Mouse (Mus musculus) forebrain, postnatal 0 days (tissue): ENCODE data around the gene Hist1h1c. TPM values are rescaled to one million over a fixed set of nuclear protein-coding genes. Genes with fewer than 3 reads are reported as not detected.
"Not testable (repeated sequence)": the region's sequence is repeated elsewhere in the genome, so short reads cannot be mapped to it uniquely, and the experiment has no call there.

Experiments used
- ATAC-seq: fragments of 200-750 bp; cut with Nextera tagmentation; 2 replicates; pipeline ENCODE4 v1.8.0; 2017; ENCODE audit warnings: mild to moderate bottlenecking, moderate library complexity
- DNase-seq: peaks from one replicate; pipeline ENCODE4 v3.0.0-alpha.2; 2015
- H3K27ac ChIP-seq: fragments of 300-500 bp; sonication (generic); 2 replicates; pipeline ENCODE4 v1.5.1; 2014; ENCODE audit warnings: low read depth, mild to moderate bottlenecking, antibody characterized with exemption, low read length, moderate library complexity, mixed read lengths
- H3K27me3 ChIP-seq: fragments of 300-500 bp; sonication (generic); 2 replicates; pipeline ENCODE4 v1.6.1; 2014; ENCODE audit warnings: mild to moderate bottlenecking, low read length, mixed read lengths; ENCODE audit not compliant: insufficient read depth
- H3K36me3 ChIP-seq: fragments of 300-500 bp; sonication (generic); 2 replicates; pipeline ENCODE4 v1.6.1; 2014; ENCODE audit warnings: mild to moderate bottlenecking, moderate library complexity; ENCODE audit not compliant: insufficient read depth
- H3K4me1 ChIP-seq: fragments of 300-500 bp; sonication (generic); 2 replicates; pipeline ENCODE4 v1.6.1; 2014; ENCODE audit warnings: antibody characterized with exemption; ENCODE audit not compliant: insufficient read depth
- H3K4me2 ChIP-seq: fragments of 300-500 bp; sonication (generic); 2 replicates; pipeline ENCODE4 v1.6.1; 2014; ENCODE audit warnings: low read depth, mild to moderate bottlenecking, moderate library complexity
- H3K4me3 ChIP-seq: fragments of 300-500 bp; sonication (generic); 2 replicates; pipeline ENCODE4 v1.5.1; 2014; ENCODE audit warnings: low read depth, low read length, mixed read lengths
- H3K9ac ChIP-seq: fragments of 300-500 bp; sonication (generic); 2 replicates; pipeline ENCODE4 v1.6.1; 2014; ENCODE audit warnings: mild to moderate bottlenecking
- H3K9me3 ChIP-seq: fragments of 300-500 bp; sonication (generic); 2 replicates; pipeline ENCODE4 v1.6.1; 2016; ENCODE audit warnings: low read length
- CTCF ChIP-seq: sonication (generic); IDR thresholded peaks from 2 replicates; pipeline ENCODE4 v1.5.1; 2016; ENCODE audit warnings: antibody characterized with exemption, control low read depth, low read depth
- WGBS: fragments of 180-500 bp; shearing (Covaris S2); extraction: QIAGEN DNeasy Blood & Tissue Kit; methylation state at CpG from one replicate; pipeline ENCODE4 v1.1.7; 2014; 5-methylcytosine and 5-hydroxymethylcytosine counted together
- polyA plus RNA-seq: library from polyadenylated mRNA; unstranded; fragments of >200 nt; fragmentation: Nextera tagmentation; extraction: Ambion mirVana; gene quantifications from 2 replicates; pipeline ENCODE4 v1.2.1, GENCODE M21; 2015
- total RNA-seq: library from RNA; depleted of rRNA; stranded (reverse); fragments of >200 nt; gene quantifications from 2 replicates; pipeline ENCODE4 v1.2.3, GENCODE M21; 2014

The Hist1h1c gene
- total and polyA plus RNA-seq, 2 experiments from 2014 or later, result 24.0 to 475 TPM

GRCm38 (mm10) chr13:23716261-23717042 lies 22.2 kb upstream of the Hist1h1c start:
- TF ChIP-seq CTCF, result no peak
- WGBS, result 89% methylated on average over 5 of the region's 5 CpGs

GRCm38 (mm10) chr13:23717176-23717575 lies 21.4 kb upstream of the Hist1h1c start:
- no peaks in the 10 kb centered on the region for H3K36me3 ChIP-seq
- no peaks in the 10 kb centered on the region for H3K4me1 ChIP-seq
- no peak overlapping the region for H3K9ac ChIP-seq
- ATAC-seq, result no peak
- WGBS, result 60% methylated on average over 11 of the region's 11 CpGs
- DNase-seq, result no peak
- no peak for TF ChIP-seq CTCF
- H3K27me3 ChIP-seq, result no peaks in the 10 kb centered on the region
- H3K4me2 ChIP-seq, result no peak overlapping the region
- H3K4me3 ChIP-seq, result no peak overlapping the region
- no peaks in the 10 kb centered on the region for H3K9me3 ChIP-seq
- no peak overlapping the region for H3K27ac ChIP-seq

More at GRCm38 (mm10) chr13:23716261-23717042, 22.2 kb upstream of the Hist1h1c start:
- no peak overlapping the region for H3K4me2 ChIP-seq
- ATAC-seq (no peak), DNase-seq (no peak)
- H3K27me3 ChIP-seq, result no peaks in the 10 kb centered on the region
- H3K27ac ChIP-seq, result no peak overlapping the region
- no peak overlapping the region for H3K4me3 ChIP-seq
- no peaks in the 10 kb centered on the region for H3K36me3 ChIP-seq
- H3K9ac ChIP-seq, result no peak overlapping the region
- H3K9me3 ChIP-seq, result no peaks in the 10 kb centered on the region
- no peaks in the 10 kb centered on the region for H3K4me1 ChIP-seq

DNA sequence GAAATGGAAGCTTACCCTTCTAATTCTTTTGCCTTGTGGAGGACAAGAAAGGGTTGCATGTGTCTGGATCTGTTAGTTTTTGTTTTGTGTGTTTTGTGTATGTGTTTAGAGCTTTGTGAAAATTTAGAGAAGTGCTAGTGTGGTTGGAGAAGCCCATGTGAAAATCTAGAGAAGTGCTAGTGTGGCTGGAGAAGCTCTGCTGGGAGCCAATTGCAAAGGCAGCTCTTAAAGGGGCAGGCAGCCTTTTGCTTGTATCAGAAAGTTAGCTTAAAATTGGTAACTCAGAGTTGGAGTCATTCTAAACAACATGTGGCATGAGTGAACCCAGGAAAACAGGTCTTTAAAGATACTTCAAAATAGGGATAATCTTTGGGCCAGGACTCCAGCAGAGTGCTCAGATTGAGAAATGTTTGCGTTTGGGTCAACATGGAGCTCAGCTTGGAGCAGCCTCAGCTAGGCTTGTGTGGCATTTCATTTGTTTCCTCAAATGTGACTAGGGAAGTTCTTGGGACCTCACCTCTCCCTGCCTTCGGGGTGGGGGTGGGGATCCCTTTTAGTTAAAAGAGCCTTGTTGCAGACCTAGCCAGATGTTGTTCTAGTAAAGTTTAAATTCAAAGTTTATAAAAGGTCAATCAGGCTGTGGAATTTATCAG lies 20.9 kb upstream of the Hist1h1c start:
- not testable (repeated sequence) for H3K9ac ChIP-seq, ATAC-seq, H3K36me3 ChIP-seq, DNase-seq, H3K4me3 ChIP-seq, H3K27me3 ChIP-seq, H3K9me3 ChIP-seq, H3K27ac ChIP-seq, H3K4me2 ChIP-seq, H3K4me1 ChIP-seq
- WGBS, result 15% methylated on average over 2 of the region's 2 CpGs

DNA sequence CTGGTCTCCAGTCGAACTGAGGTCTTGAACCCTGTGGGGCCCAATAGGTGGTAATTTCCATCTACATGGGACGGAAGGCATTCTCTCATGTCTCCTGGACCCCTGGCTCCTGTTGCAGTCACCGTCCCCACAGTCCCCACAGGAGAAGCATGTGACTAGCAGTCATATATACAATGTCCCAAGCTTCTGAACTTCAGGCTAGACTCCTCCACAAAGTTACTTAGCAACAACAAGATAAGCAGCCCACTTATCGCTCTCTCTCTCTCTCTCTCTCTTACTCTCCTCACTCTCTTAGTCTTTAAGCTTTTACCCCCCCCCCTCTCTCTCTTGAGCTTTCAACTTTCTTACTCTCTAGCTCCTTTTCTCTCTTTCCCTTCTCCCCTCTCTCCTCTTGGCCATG lies 14.4 kb upstream of the Hist1h1c start:
- Histone ChIP-seq H3K9ac (no peak overlapping the region), H3K4me1 (no peaks in the 10 kb centered on the region), H3K36me3 (no peaks in the 10 kb centered on the region), H3K4me3 (no peak overlapping the region), H3K4me2 (no peak overlapping the region), H3K27ac (no peak overlapping the region), H3K27me3 (no peaks in the 10 kb centered on the region), H3K9me3 (no peaks in the 10 kb centered on the region)
- DNase-seq (no peak), ATAC-seq (no peak)
- no peak for TF ChIP-seq CTCF
- WGBS, result 92% methylated on average over 4 of the region's 4 CpGs

GRCm38 (mm10) chr13:23725213-23725612 lies 13.4 kb upstream of the Hist1h1c start:
- H3K4me2 ChIP-seq, result no peak overlapping the region
- no peak overlapping the region for H3K9ac ChIP-seq
- WGBS, result 50% methylated on average over 1 of the region's 1 CpGs
- DNase-seq, result no peak
- no peak for TF ChIP-seq CTCF
- H3K27me3 ChIP-seq, result no peaks in the 10 kb centered on the region
- no peaks in the 10 kb centered on the region for H3K9me3 ChIP-seq
- H3K4me1 ChIP-seq, result no peaks in the 10 kb centered on the region
- H3K36me3 ChIP-seq, result no peaks in the 10 kb centered on the region
- ATAC-seq, result no peak
- H3K4me3 ChIP-seq, result no peak overlapping the region
- H3K27ac ChIP-seq, result no peak overlapping the region

- TF ChIP-seq CTCF, result no peak
- ATAC-seq, result no peak
- H3K4me2 ChIP-seq, result no peak overlapping the region
- H3K36me3 ChIP-seq, result no peaks in the 10 kb centered on the region
- H3K9ac ChIP-seq, result no peak overlapping the region
- DNase-seq, result no peak
- H3K4me1 ChIP-seq, result no peaks in the 10 kb centered on the region
- no peaks in the 10 kb centered on the region for H3K27me3 ChIP-seq
- no peak overlapping the region for H3K4me3 ChIP-seq
- H3K9me3 ChIP-seq, result no peaks in the 10 kb centered on the region
- 88% methylated on average over 18 of the region's 18 CpGs for WGBS
- H3K27ac ChIP-seq, result no peak overlapping the region
Observed at GRCm38 (mm10) chr13:23728472-23729191, 10.0 kb upstream of the Hist1h1c start.

- no peaks in the 10 kb centered on the region for H3K9me3 ChIP-seq
- H3K9ac ChIP-seq, result no peak overlapping the region
- no peaks in the 10 kb centered on the region for H3K4me1 ChIP-seq
- no peaks in the 10 kb centered on the region for H3K27me3 ChIP-seq
- H3K4me2 ChIP-seq, result no peak overlapping the region
- H3K27ac ChIP-seq, result no peak overlapping the region
- no peak for DNase-seq
- no peak for TF ChIP-seq CTCF
- 88% methylated on average over 9 of the region's 9 CpGs for WGBS
- ATAC-seq, result no peak
- no peaks in the 10 kb centered on the region for H3K36me3 ChIP-seq
- no peak overlapping the region for H3K4me3 ChIP-seq
Observed at GRCm38 (mm10) chr13:23729192-23729525, 9.4 kb upstream of the Hist1h1c start.
